Mouse (Mus musculus): ENCODE data around the gene Lrriq4.

- no peak for TF ChIP-seq CTCF (IDR thresholded peaks at IDR 0.05; ENCODE audit: low read depth, low read length)
- TF ChIP-seq POLR2A (IDR thresholded peaks at IDR 0.05; ENCODE audit: borderline replicate concordance, low read depth, low read length): no peak
Measured at GRCm38 (mm10) chr3:30599711-30600545, 44.4 kb upstream of the Lrriq4 start, which contains the start of gene Actrt3.
